Mouse (Mus musculus) embryonic fibroblast, embryonic 13.5 days (primary cell): ENCODE data around the gene D10Wsu102e.

Source experiments
- CTCF ChIP-seq: IDR thresholded peaks from 2 replicates; pipeline ENCODE4 v1.5.1; 2011; ENCODE audit warnings: mild to moderate bottlenecking, control low read depth, low read length, moderate library complexity, borderline replicate concordance; ENCODE audit not compliant: insufficient read depth
- POLR2A ChIP-seq: IDR thresholded peaks from 2 replicates; pipeline ENCODE4 v1.6.1; 2011; ENCODE audit warnings: low read depth, mild to moderate bottlenecking, control low read depth, low read length, moderate library complexity

DNA sequence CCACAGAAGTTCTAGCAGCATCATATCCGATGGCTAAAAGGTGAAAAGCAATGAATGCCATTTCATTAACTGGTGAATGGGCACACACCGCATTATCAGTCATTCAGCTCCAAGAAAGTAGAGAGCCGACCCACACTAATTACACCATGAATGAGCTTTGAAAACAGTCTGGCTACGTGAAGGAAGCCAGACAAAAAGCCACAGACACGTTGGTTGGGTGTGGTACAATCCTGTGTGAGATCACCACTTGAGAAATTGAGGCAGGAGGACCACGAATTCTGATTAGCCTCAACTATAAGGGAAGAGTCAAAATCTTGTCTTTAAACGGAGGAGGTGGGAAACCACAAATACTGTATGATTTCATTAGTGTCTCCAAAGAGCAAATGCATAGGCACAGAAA lies 23.7 kb upstream of the D10Wsu102e start:
- TF ChIP-seq CTCF = no peak
- TF ChIP-seq POLR2A = no peak
